In the genomic region with DNA sequence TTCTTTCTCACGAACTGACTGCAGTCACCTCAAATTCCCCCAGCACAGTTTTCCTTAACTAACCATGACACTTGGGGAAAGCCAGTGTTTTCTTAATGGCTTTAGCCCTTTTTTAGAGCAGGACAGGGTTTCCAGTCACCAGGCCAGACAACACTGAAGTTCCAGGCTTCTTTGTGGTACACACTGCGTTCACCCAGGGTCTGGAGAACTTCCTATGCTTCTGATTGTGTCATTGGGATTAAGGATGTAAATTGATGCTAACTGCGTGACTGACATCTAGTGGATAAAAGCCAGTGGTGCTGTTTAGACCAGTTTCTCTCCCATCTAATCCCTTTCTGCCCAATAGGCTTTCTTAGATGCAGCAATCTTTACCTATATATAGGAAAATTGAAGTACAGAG, we compare ENCODE assay signal across 9 mouse cellular contexts.
DNase-seq lines count a peak whose midpoint lies in the region; ATAC-seq lines count a peak whose summit lies in the region.
"Had no signal": no experiment of that assay in that cellular context is flagged by ENCODE, and none has a peak within 500 bp of the region (broad histone marks: within the 10 kb centered on the region; RNA-seq: fewer than 3 reads in every experiment).

No protein-coding gene starts in this region.

- no peaks in the 10 kb centered on the region for H3K36me3 ChIP-seq in forebrain, embryonic 10.5 days (replicated peaks)
- H3K36me3 ChIP-seq: G1E had no signal

- H3K27ac ChIP-seq in forebrain, embryonic 10.5 days = no peak overlapping the region

- peaks cover 26% of the 10 kb centered on the region for H3K27me3 ChIP-seq in forebrain, embryonic 10.5 days (ENCODE audit: poor library complexity, severe bottlenecking)

- DNase-seq in cerebellum, adult 9-10 months = peak; percentile 10
- DNase-seq in cerebellum, adult 18-20 months = no peak
- DNase-seq in ES-CJ7 (ENCODE audit: low read depth, low spot score) = peak; percentile 83
- DNase-seq in forebrain, embryonic 10.5 days (ENCODE audit: extremely low spot score, low spot score) = peak; percentile 25
- peak; percentile 39 for DNase-seq in kidney, postnatal 10 days
- peak; percentile 10 for DNase-seq in lung, postnatal 25 days (ENCODE audit: low spot score)
- peak; percentile 23 for DNase-seq in right cerebral cortex, postnatal 25 days

- WGBS in forebrain, embryonic 10.5 days = 36% methylated on average over 3 of the region's 3 CpGs

- H3K9me3 ChIP-seq in forebrain, embryonic 10.5 days = peaks cover 5% of the 10 kb centered on the region; the same call in 1 of the 2 replicates

- H3K4me3 ChIP-seq in forebrain, embryonic 10.5 days = no peak overlapping the region

- no peak for ATAC-seq in erythroid progenitor cell, adult 5-6 weeks (replicated peaks; ENCODE audit: low FRiP score, poor library complexity, severe bottlenecking)

- peaks cover 17% of the 10 kb centered on the region for H3K4me1 ChIP-seq in forebrain, embryonic 10.5 days

Comparison
In these comparisons a context has a peak if more than half of its experiments do, and no peak if none do; other contexts are left out.
1. DNase-seq: peak in cerebellum, adult 9-10 months (single experiment), ES-CJ7 (single experiment), forebrain, embryonic 10.5 days (single experiment), kidney, postnatal 10 days (single experiment), lung, postnatal 25 days (single experiment) and right cerebral cortex, postnatal 25 days (single experiment); none in cerebellum, adult 18-20 months (0 of 2).